28 mouse cellular contexts compared by ENCODE assay signal in the genomic region with DNA sequence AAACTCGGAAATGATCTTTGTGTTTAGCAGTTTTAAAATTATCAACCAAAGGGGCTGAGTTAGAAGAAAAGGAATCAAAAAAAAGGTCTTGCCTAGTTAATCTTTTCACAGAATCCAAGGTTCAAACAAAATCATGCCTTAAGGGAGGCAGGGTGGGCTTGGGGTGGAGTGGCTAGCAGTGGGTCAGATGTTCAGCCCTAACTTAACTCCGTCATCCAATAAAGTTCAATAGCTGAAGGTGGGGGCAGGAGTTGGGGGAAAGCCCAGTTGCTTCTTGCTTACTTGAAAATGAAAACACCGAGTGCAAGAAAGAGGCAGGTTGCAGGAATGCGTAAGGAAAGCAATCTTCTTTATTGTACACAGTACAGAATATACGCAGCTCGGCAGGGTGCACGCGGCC. TPM values are rescaled to one million over a fixed set of nuclear protein-coding genes. Genes with fewer than 3 reads are reported as not detected.
A peak's percentile ranks its signal among the peaks of the same experiment; 100 is the strongest.
DNase-seq lines count a peak whose midpoint lies in the region; ATAC-seq and TF ChIP-seq lines count a peak whose summit lies in the region.
"Had no signal": no experiment of that assay in that cellular context is flagged by ENCODE, and none has a peak within 500 bp of the region (broad histone marks: within the 10 kb centered on the region; RNA-seq: fewer than 3 reads in every experiment).

No protein-coding gene starts in this region.

- H3K4me1 ChIP-seq in kidney, embryonic 15.5 days = no peaks in the 10 kb centered on the region
- H3K4me1 ChIP-seq in midbrain, embryonic 15.5 days = no peaks in the 10 kb centered on the region; the same call in 1 of the 2 replicates
- H3K4me1 ChIP-seq in liver, postnatal 0 days (ENCODE audit: insufficient read depth) = no peaks in the 10 kb centered on the region
- H3K4me1 ChIP-seq in cerebellum, adult 2 months (ENCODE audit: control insufficient read depth, insufficient read depth, low read length) = no peaks in the 10 kb centered on the region
- H3K4me1 ChIP-seq: embryonic facial prominence, embryonic 13.5 days; hindbrain, embryonic 15.5 days had no signal

- peak; percentile 42 for DNase-seq in kidney, adult 18-20 months
- peak; percentile 85 for DNase-seq in kidney, adult 9 months
- peak; percentile 37 to 74 for DNase-seq in kidney, postnatal 25 days
- DNase-seq in liver, postnatal 0 days = no peak
- no peak for DNase-seq in cerebellum, adult 2 months
- DNase-seq: adrenal gland, adult 2 months; adrenal gland, postnatal 14 days; B cell, adult 2 months; cerebellum, adult 11 months; cerebellum, adult 8-10 months; cerebellum, postnatal 10 days; cerebellum, postnatal 36 days; embryo, embryonic 11 days; gastrocnemius, postnatal 10 days; gastrocnemius, postnatal 36 days had no signal

- ATAC-seq in kidney, embryonic 15.5 days (replicated peaks; ENCODE audit: low FRiP score) = no peak
- no peak for ATAC-seq in midbrain, embryonic 15.5 days (replicated peaks)
- no peak for ATAC-seq in liver, postnatal 0 days
- ATAC-seq: forebrain, embryonic 16.5 days; Patski had no signal

- no peak for TF ChIP-seq POLR2A in cerebellum, adult 2 months (IDR thresholded peaks at IDR 0.05; ENCODE audit: borderline replicate concordance, insufficient read depth, low read length)

- no peak for TF ChIP-seq EP300 in liver, postnatal 0 days (IDR thresholded peaks at IDR 0.05; ENCODE audit: low read depth)

- no peak overlapping the region for H3K4me3 ChIP-seq in kidney, embryonic 15.5 days (replicated peaks)
- H3K4me3 ChIP-seq in midbrain, embryonic 15.5 days = no peak overlapping the region
- no peak overlapping the region for H3K4me3 ChIP-seq in liver, postnatal 0 days (ENCODE audit: low read depth, low read length)
- H3K4me3 ChIP-seq in cerebellum, adult 2 months (replicated peaks; ENCODE audit: insufficient read depth, low read depth, low read length) = no peak overlapping the region
- H3K4me3 ChIP-seq: embryonic facial prominence, embryonic 10.5 days; embryonic facial prominence, embryonic 13.5 days; erythroblast, embryonic 14.5 days; forebrain, embryonic 12.5 days; hindbrain, embryonic 12.5 days; hindbrain, embryonic 15.5 days had no signal

- WGBS in kidney, embryonic 15.5 days = 89% methylated on average over 8 of the region's 8 CpGs
- WGBS in midbrain, embryonic 15.5 days = 80% methylated on average over 8 of the region's 8 CpGs
- WGBS in liver, postnatal 0 days (ENCODE audit: insufficient replicate concordance) = 86% methylated on average over 8 of the region's 8 CpGs
- 88% methylated on average over 8 of the region's 8 CpGs for WGBS in cerebellum, adult 2 months

- H3K27me3 ChIP-seq in kidney, embryonic 15.5 days = no peaks in the 10 kb centered on the region
- no peaks in the 10 kb centered on the region for H3K27me3 ChIP-seq in midbrain, embryonic 15.5 days (replicated peaks)
- H3K27me3 ChIP-seq in liver, postnatal 0 days (ENCODE audit: insufficient read depth, low read length) = no peaks in the 10 kb centered on the region
- H3K27me3 ChIP-seq in cerebellum, adult 2 months (ENCODE audit: control insufficient read depth, insufficient read depth, low read length) = no peaks in the 10 kb centered on the region
- H3K27me3 ChIP-seq: CH12.LX; embryonic facial prominence, embryonic 13.5 days; forebrain, embryonic 12.5 days; hindbrain, embryonic 12.5 days; hindbrain, embryonic 15.5 days; Patski had no signal

- no peak overlapping the region for H3K27ac ChIP-seq in kidney, embryonic 15.5 days
- no peak overlapping the region for H3K27ac ChIP-seq in midbrain, embryonic 15.5 days
- H3K27ac ChIP-seq in liver, postnatal 0 days (ENCODE audit: low read depth) = no peak overlapping the region
- no peak overlapping the region for H3K27ac ChIP-seq in cerebellum, adult 2 months (ENCODE audit: insufficient read depth, low read length)
- H3K27ac ChIP-seq: embryonic facial prominence, embryonic 10.5 days; embryonic facial prominence, embryonic 13.5 days; forebrain, embryonic 12.5 days; hindbrain, embryonic 12.5 days; hindbrain, embryonic 15.5 days had no signal

- no peak overlapping the region for H3K4me2 ChIP-seq in kidney, embryonic 15.5 days
- no peak overlapping the region for H3K4me2 ChIP-seq in midbrain, embryonic 15.5 days
- H3K4me2 ChIP-seq in liver, postnatal 0 days (ENCODE audit: low read depth, low read length) = no peak overlapping the region
- H3K4me2 ChIP-seq: embryonic facial prominence, embryonic 13.5 days; forebrain, embryonic 12.5 days; heart, embryonic 11.5 days; hindbrain, embryonic 12.5 days; hindbrain, embryonic 15.5 days had no signal

- TF ChIP-seq CTCF in liver, postnatal 0 days (IDR thresholded peaks at IDR 0.05; ENCODE audit: low read depth) = no peak
- TF ChIP-seq CTCF in cerebellum, adult 2 months (IDR thresholded peaks at IDR 0.05; ENCODE audit: borderline replicate concordance, insufficient read depth, low read depth, low read length) = no peak

- H3K36me3 ChIP-seq in kidney, embryonic 15.5 days = peaks cover 22% of the 10 kb centered on the region
- H3K36me3 ChIP-seq in midbrain, embryonic 15.5 days (replicated peaks) = no peaks in the 10 kb centered on the region
- no peaks in the 10 kb centered on the region for H3K36me3 ChIP-seq in liver, postnatal 0 days (replicated peaks; ENCODE audit: insufficient read depth, low read length)
- H3K36me3 ChIP-seq: forebrain, embryonic 12.5 days; hindbrain, embryonic 12.5 days; hindbrain, embryonic 15.5 days had no signal

- no peak overlapping the region for H3K9ac ChIP-seq in kidney, embryonic 15.5 days
- no peak overlapping the region for H3K9ac ChIP-seq in midbrain, embryonic 15.5 days
- H3K9ac ChIP-seq in liver, postnatal 0 days (replicated peaks) = no peak overlapping the region
- H3K9ac ChIP-seq: embryonic facial prominence, embryonic 13.5 days; forebrain, embryonic 12.5 days; hindbrain, embryonic 12.5 days; hindbrain, embryonic 15.5 days had no signal

- no peaks in the 10 kb centered on the region for H3K9me3 ChIP-seq in kidney, embryonic 15.5 days (replicated peaks)
- H3K9me3 ChIP-seq in midbrain, embryonic 15.5 days = no peaks in the 10 kb centered on the region
- no peaks in the 10 kb centered on the region for H3K9me3 ChIP-seq in liver, postnatal 0 days (ENCODE audit: low read length)
- H3K9me3 ChIP-seq: embryonic facial prominence, embryonic 10.5 days; embryonic facial prominence, embryonic 13.5 days; forebrain, embryonic 12.5 days; G1E; hindbrain, embryonic 12.5 days; hindbrain, embryonic 15.5 days had no signal

RNA-seq across cellular contexts. Expression of a gene that starts 58.5 kb away (rescaled TPM):
- polyA plus RNA-seq in kidney, embryonic 15.5 days (2015; fragmentation: Nextera tagmentation; extraction: Ambion mirVana) = 59.2 and 59.8 TPM in 2 replicates
- polyA plus RNA-seq in midbrain, embryonic 15.5 days (2015; fragmentation: Nextera tagmentation; extraction: Ambion mirVana) = 14.5 and 17.6 TPM in 2 replicates
- polyA plus RNA-seq in liver, postnatal 0 days (2015; fragmentation: Nextera tagmentation; extraction: Ambion mirVana) = 2.6 and 2.7 TPM in 2 replicates
- polyA plus RNA-seq in cerebellum, adult 2 months (2012; rRNA removed) = 35.5 and 35.6 TPM in 2 replicates

Comparison
In these comparisons a context has a peak if more than half of its experiments do, and no peak if none do; other contexts are left out.
1. DNase-seq: peak in kidney, adult 18-20 months (single experiment), kidney, adult 9 months (single experiment) and kidney, postnatal 25 days (2 of 2); none in liver, postnatal 0 days (single experiment) and cerebellum, adult 2 months (0 of 2).